In the genomic region with DNA sequence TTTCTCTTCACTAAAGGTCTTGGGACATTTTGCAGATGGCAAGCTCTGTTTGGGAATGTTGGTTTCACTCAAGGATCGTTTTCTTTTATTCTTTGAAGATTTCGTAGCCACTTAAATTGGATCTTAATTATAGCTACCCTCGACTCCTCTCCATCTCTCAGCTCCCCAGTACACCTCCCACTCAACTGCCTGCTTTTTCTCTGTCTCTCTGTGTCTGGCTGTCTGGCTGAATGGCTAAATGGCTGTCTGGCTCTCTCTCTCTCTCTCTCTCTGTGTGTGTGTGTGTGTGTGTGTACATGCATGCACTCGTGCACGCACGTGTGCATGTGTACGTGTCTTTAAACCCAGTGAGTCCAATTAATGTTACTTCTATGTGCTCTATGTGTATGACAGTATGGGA, we compare ENCODE assay signal across 17 mouse cellular contexts. TPM values are rescaled to one million over a fixed set of nuclear protein-coding genes. Genes with fewer than 3 reads are reported as not detected.
A peak's percentile ranks its signal among the peaks of the same experiment; 100 is the strongest.
DNase-seq lines count a peak whose midpoint lies in the region; TF ChIP-seq lines count a peak whose summit lies in the region.
"Had no signal": no experiment of that assay in that cellular context is flagged by ENCODE, and none has a peak within 500 bp of the region (broad histone marks: within the 10 kb centered on the region; RNA-seq: fewer than 3 reads in every experiment).

No protein-coding gene starts in this region.

- H3K27ac ChIP-seq in layer of hippocampus, adult 2 months: peak overlapping the region; percentile 40
- H3K27ac ChIP-seq: embryonic facial prominence, embryonic 13.5 days; forebrain, embryonic 12.5 days; heart, embryonic 10.5 days had no signal

- TF ChIP-seq CTCF in layer of hippocampus, adult 2 months (conservative IDR thresholded peaks at IDR 0.05): no peak

- no peak for DNase-seq in layer of hippocampus, adult 2 months (ENCODE audit: low spot score in 2 of 2)
- no peak for DNase-seq in layer of hippocampus, adult 8-10 months (ENCODE audit: low spot score in 2 of 2)
- peak; percentile 32 to 80 for DNase-seq in left cerebral cortex, postnatal 25 days (ENCODE audit: low spot score in 2 of 2)
- no peak for DNase-seq in left cerebral cortex, postnatal 10 days (ENCODE audit: extremely low spot score in 1 of 2, low spot score in 2 of 2)
- peak; percentile 84 for DNase-seq in brain, adult 2 months (ENCODE audit: low read depth, low spot score)
- peak; percentile 76 for DNase-seq in telencephalon, adult 2 months (ENCODE audit: low read depth, low spot score)
- DNase-seq: adrenal gland, postnatal 14 days; cerebellum, adult 18-20 months; cerebellum, adult 9-11 months; cerebellum, postnatal 36 days; gastrocnemius, postnatal 10 days; heart, adult 18-20 months; heart, postnatal 10 days had no signal

- intact Hi-C loops in left cerebral cortex, postnatal 25 days (cut with DNase I): loop anchor here (5.0 kb wide), 1 partner anchor 109 kb away; no protein-coding TSS in a partner anchor
- intact Hi-C loops in left cerebral cortex, postnatal 10 days (cut with DNase I): no loop called here

- no peak overlapping the region for H3K4me3 ChIP-seq in layer of hippocampus, adult 2 months
- H3K4me3 ChIP-seq: embryonic facial prominence, embryonic 13.5 days; forebrain, embryonic 12.5 days; heart, embryonic 10.5 days; hindbrain, embryonic 13.5 days had no signal

RNA-seq across cellular contexts. Expression of a gene that starts 19.5 kb away (rescaled TPM):
- 1 to 10 TPM; 8.3 TPM for total RNA-seq in layer of hippocampus, adult 2 months (2021)
- total RNA-seq in layer of hippocampus, adult 8-10 months (2022): 10 to 100 TPM in 2 of 4 experiments, 1 to 10 TPM in 2; 7.3 to 11.4 (median 9.7) TPM
- 1 to 10 TPM; 9.7 to 10.0 TPM for total RNA-seq in left cerebral cortex, postnatal 25 days (2021)
- 10 to 100 TPM in 1 of 2 experiments, 1 to 10 TPM in 1; 9.9 to 12.2 TPM for total RNA-seq in left cerebral cortex, postnatal 10 days (2021)

Comparison
In these comparisons a context has a peak if more than half of its experiments do, and no peak if none do; other contexts are left out.
1. DNase-seq: peak in left cerebral cortex, postnatal 25 days (2 of 2), brain, adult 2 months (single experiment) and telencephalon, adult 2 months (single experiment); none in layer of hippocampus, adult 2 months (0 of 2), layer of hippocampus, adult 8-10 months (0 of 2) and left cerebral cortex, postnatal 10 days (0 of 2).